Mouse (Mus musculus): ENCODE results near the gene Cabp2. TPM values are rescaled to one million over a fixed set of nuclear protein-coding genes. Genes with fewer than 3 reads are reported as not detected.
"Not testable (repeated sequence)": the region's sequence is repeated elsewhere in the genome, so short reads cannot be mapped to it uniquely, and the experiment has no call there.

Gene Cabp2
- total RNA-seq (2021), result not detected
- long read RNA-seq, experiment 1, result 0 reads
- long read RNA-seq, experiment 2, result 0 reads

- no peak for DNase-seq
- intact Hi-C loops (cut with DNase I; ENCODE audit: low total_unique reads), result loop anchor here (5.0 kb wide), 1 partner anchor 64 kb away; no protein-coding TSS in a partner anchor
These were observed at the start of gene Cabp2 for GRCm38 (mm10) chr19:4081394-4081793. Gene Cabp2 (plus strand): TSS chr19:4081578.

- DNase-seq, result no peak
- intact Hi-C loops (cut with DNase I; ENCODE audit: low total_unique reads), result no loop called here
These were observed 48.7 kb upstream of the Cabp2 start for GRCm38 (mm10) chr19:4032668-4033067.

- intact Hi-C loops (cut with DNase I; ENCODE audit: low total_unique reads), result no loop called here
These were observed 48.1 kb upstream of the Cabp2 start for GRCm38 (mm10) chr19:4033298-4033697.

GRCm38 (mm10) chr19:4033742-4034141, 47.6 kb upstream of the Cabp2 start:
- intact Hi-C loops (cut with DNase I; ENCODE audit: low total_unique reads), result no loop called here
- no peak for DNase-seq

More at GRCm38 (mm10) chr19:4033298-4033697, 48.1 kb upstream of the Cabp2 start:
- DNase-seq, result no peak

DNA sequence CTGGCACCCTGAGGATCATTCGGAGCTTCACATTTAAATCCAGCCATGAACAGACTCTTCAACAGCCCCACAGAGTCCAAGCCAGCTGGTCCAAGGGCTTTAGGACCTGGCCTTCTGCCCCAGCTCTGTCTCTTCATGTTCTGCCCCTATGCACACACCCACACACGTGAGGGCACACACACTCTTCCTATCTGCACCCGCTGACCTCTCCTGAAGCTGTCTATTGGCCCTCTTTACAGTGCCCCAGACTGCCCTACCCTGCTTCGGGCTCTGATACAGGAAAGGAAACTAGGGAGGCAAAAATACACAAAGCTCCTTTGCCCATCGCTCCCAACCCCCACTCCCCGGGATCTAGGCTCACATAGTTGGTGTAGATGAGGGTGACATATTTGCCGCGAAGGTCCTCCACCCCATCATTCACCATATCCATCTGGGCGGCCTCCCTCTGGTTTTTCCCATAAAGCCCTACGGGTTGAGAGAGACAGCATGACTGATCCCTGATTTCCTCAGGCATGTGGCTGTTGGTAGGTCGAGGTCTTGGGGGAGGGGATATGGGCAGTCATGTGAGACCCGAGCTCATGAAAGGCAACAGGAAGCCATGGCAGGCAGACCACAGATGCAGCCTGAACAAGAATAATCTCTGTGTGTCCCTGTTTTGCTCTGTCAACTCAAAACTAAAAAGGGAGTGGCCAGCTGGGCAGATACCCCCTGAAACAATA, 44.9 kb upstream of the Cabp2 start:
- DNase-seq, result no peak
- intact Hi-C loops (cut with DNase I; ENCODE audit: low total_unique reads), result no loop called here

DNA sequence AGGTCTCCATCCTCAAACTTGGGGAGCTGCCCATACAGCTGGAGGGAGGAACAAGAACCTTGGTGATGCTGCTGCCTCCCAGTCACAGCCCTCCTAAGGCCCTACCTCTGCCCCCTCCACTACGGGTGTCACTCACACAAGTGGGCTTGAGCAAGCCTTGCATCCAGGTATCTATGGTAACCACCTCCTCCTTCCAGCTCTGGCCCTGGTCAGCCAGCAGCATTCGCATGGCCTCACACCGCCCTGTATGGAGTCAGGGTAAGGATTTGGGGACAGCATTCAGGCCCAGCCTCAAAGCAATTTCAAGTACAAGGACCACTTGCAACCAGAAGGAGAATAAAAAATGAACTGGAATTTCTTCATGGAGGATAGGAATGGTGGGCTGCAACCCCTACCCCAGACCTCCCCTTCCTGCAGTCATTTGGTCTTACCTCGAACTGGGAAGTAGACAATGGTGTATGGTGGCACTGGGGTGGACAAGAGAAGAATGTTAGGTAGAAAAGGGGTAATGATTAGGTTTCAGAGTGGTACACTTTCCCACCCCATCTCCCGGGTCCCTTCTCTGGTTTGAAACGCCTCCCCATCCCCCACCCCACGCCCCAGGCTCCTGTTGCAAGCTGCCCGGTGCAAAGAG, 44.1 kb upstream of the Cabp2 start:
- DNase-seq; intact Hi-C loops (cut with DNase I; ENCODE audit: low total_unique reads): not testable (repeated sequence)

- intact Hi-C loops (cut with DNase I; ENCODE audit: low total_unique reads), result no loop called here
- DNase-seq, result peak; percentile 92
These were observed 43.6 kb upstream of the Cabp2 start, which contains the start of gene Gstp1 for GRCm38 (mm10) chr19:4037788-4038232. Gene Gstp1 (minus strand): TSS chr19:4037985.

- intact Hi-C loops (cut with DNase I; ENCODE audit: low total_unique reads); DNase-seq: not testable (repeated sequence)
These were observed 40.4 kb upstream of the Cabp2 start for GRCm38 (mm10) chr19:4040941-4041340.

- intact Hi-C loops (cut with DNase I; ENCODE audit: low total_unique reads); DNase-seq: not testable (repeated sequence)
These were observed 39.9 kb upstream of the Cabp2 start for GRCm38 (mm10) chr19:4041500-4041899.

- intact Hi-C loops (cut with DNase I; ENCODE audit: low total_unique reads), result no loop called here
These were observed 39.3 kb upstream of the Cabp2 start for GRCm38 (mm10) chr19:4042124-4042523.

DNA sequence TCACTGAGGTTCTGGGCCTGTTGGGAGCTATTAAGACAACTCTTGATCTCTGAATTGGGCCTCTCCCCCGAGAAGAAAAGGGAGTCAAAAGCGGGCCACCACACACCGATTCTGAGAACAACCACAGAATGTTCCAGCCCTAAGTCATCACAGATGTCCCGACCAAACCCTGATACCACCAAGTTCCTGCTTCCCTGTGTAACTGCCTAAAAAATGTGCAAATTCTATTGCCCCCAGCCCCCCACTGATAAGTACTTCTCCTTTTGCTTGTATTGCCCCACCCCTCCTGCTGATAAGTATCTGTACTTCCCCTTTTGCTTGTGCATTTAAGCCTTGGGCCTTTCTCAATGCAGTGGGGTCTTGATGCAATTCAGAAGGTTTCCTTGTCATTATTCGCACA, 37.3 kb upstream of the Cabp2 start:
- intact Hi-C loops (cut with DNase I; ENCODE audit: low total_unique reads); DNase-seq: not testable (repeated sequence)

More at GRCm38 (mm10) chr19:4042124-4042523, 39.3 kb upstream of the Cabp2 start:
- peak; percentile 67 for DNase-seq

DNA sequence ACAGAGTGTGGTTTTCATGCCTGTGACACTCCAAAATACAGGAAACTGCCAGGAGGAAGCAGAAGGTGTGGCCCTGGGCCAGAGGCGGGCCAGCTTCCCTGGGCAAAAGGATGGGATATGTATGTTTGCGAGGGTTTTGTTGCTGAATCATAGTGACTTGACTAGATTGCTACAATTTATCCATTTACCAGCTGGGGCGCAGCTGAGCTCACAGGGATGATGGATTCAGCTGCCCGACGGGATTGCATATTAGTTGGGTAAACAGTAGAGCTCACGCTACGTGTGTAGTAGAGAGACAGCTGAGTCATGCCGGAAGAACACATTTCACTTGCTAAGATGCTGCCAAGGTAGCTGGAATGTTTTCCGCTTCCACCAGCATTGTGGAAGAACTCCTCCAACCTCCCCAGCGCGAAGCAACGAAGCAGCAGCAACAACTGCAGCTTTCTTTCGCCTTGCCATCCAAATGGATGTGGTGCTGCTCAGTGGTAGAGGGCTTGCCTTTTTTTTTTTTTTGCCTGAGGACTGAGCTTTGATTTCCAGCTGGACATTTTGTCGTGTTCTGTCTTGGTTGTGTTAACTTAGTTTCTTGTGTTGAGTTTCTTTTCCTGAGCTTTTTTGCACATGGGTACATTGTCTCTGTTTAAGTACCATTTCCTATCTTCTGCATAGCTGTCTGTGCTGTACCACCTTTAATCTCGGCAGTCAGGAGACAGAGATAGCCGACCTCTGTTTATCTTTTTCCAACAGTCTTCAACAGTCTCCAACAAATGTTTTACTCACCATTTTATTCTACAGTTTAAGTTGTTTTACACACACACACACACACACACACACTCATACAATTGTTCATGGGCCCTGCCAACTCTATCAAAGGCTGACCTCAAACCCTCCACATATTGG, 35.2 kb upstream of the Cabp2 start, which contains the start of gene Gstp2:
Gene Gstp2, minus strand, starts transcription at position 58 of the 900 bp plus-strand sequence.
- DNase-seq, result peak; percentile 75

DNA sequence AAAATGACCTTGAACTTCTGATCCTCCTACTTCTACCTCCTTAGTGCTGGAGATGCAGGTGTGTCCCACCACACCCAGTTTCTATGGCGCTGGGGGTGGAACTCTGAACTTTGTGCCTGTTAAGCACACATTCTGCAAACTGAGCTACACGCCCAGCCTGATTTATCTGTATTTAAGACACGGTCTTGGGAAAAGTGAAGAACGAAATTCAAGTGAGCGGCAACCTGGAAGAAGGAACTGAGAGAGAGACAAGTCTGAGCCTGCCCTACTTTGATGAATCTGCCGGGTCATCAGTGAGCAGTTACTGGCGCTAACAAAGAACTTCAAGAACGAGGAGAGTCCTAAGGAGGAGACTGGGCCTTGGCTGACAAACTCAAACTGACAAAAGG, 34.5 kb upstream of the Cabp2 start:
- intact Hi-C loops (cut with DNase I; ENCODE audit: low total_unique reads), result no loop called here
- DNase-seq, result no peak

More for the DNA sequence above, 35.2 kb upstream of the Cabp2 start, which contains the start of gene Gstp2:
- intact Hi-C loops (cut with DNase I; ENCODE audit: low total_unique reads), result no loop called here

DNA sequence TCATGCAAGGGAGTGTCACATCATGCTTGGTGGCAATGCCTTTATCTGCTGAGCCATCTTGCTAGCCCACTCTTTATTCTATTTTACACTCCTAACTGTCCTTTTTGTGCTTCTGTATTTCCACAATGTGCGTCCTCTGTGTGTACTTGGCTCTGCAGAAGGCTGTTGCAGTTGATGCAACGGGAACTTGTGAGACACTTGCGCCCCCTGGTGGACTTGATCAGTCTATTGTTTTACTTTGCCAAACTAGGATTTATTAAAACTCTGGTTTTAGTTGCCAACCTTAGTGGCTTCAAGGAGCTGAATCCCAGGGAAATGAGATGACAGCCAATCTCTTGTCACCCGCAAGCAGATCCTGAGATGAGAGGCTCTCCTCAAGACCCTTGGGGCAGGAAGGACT, 33.5 kb upstream of the Cabp2 start:
- intact Hi-C loops (cut with DNase I; ENCODE audit: low total_unique reads), result no loop called here

DNA sequence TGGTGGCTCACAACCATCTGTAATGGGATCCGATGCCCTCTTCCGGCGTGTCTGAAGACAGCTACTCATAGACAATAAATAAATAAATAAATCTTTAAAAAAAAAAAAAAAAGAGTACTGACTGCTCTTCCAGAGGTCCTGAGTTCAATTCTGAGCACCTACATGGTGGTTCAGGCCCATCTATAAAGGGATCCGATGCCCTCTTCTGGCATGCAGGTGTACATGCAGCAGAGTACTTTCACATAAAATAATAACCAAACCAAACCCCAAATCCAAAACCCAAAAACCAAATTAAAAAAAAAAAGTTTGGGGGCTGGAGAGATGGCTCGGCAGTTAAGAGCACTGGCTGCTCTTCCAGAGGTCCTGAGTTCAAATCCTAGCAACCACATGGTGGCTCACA, 32.3 kb upstream of the Cabp2 start:
- not testable (repeated sequence) for DNase-seq
- intact Hi-C loops (cut with DNase I; ENCODE audit: low total_unique reads), result loop anchor here (1.0 kb wide), 1 partner anchor 30 kb away; no protein-coding TSS in a partner anchor

More for the DNA sequence above, 33.5 kb upstream of the Cabp2 start:
- peak; percentile 83 for DNase-seq

- intact Hi-C loops (cut with DNase I; ENCODE audit: low total_unique reads), result no loop called here
These were observed 30.4 kb upstream of the Cabp2 start for GRCm38 (mm10) chr19:4051016-4051415.

DNA sequence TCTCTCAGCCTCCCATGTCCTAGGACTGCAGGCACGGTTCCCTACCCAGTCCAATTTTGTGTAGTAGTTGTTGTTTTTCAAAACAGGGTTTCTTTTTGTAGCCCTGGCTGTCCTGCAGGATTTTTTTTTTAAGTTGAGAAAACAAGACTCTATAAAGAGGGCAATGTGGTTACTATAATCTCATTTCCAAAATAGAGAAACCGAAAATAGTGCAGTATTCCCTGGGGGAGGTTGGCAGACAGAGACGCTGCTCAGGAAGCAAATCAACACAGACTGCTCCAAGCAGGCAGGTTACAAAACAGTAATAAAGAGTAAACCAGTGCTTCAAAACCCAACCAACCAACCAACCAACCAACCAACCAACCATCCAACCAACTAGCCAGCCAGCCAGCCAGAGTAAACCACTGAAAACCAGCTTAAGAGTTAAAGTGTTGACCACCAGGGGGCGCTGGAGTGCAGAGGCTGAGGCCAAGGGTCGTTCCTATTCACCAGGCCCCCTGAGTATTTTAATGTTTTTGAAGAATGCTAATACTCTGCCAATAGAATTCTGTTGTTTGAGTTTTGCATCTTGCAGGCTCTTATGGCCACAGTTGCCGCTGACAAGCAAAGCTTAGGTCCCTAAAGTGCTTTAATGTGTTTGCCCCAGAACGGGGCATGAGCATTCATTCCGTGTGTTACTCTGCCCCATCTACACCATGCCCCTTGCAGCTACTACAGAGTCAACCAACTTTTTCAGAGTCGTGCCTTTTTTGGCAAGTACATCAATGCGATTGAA, 29.4 kb upstream of the Cabp2 start:
- DNase-seq, result peak; percentile 75
- intact Hi-C loops (cut with DNase I; ENCODE audit: low total_unique reads), result no loop called here

More at GRCm38 (mm10) chr19:4051016-4051415, 30.4 kb upstream of the Cabp2 start:
- DNase-seq, result no peak

DNA sequence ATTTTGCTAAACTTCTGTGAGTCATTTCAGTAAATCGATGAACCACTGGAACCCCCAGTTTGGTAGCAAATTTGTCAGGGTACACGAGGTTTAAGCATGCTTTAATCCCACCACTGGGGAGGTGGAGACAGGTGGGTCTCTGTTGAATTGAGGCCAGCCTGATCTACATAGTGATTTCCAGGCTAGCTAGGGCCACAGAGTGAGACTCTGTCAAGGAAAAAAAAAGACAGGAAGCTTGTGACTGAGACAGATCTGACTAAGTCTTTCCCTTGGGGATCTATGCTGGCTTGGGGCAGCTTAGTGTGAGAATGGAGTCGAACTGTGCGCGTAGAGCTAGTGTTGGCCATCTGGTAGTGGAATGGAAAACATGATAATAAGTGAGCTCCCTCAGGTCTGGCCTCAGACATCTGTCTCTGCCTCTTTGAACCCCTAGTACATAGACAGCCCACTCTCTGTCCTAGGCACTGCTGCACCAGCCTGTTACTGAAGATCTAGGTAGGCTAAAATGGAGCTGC, 28.8 kb upstream of the Cabp2 start:
- no peak for DNase-seq
- intact Hi-C loops (cut with DNase I; ENCODE audit: low total_unique reads), result no loop called here
